Mouse (Mus musculus) gastrocnemius, postnatal 10 days (tissue): ENCODE data around the gene Gnb1. TPM values are rescaled to one million over a fixed set of nuclear protein-coding genes. Genes with fewer than 3 reads are reported as not detected.
"Not testable (repeated sequence)": the region's sequence is repeated elsewhere in the genome, so short reads cannot be mapped to it uniquely, and the experiment has no call there.

Experiments used
- DNase-seq: peaks from one replicate; pipeline ENCODE4 v3.0.0; 2021; ENCODE audit warnings: mixed read lengths
- total RNA-seq, 2 experiments: library from RNA; stranded (reverse); gene quantifications; 2 replicates each; pipeline ENCODE4 v1.2.3; 2021

Gene Gnb1
- total RNA-seq, 2 experiments from 2014 or later = 156 to 177 TPM

DNA sequence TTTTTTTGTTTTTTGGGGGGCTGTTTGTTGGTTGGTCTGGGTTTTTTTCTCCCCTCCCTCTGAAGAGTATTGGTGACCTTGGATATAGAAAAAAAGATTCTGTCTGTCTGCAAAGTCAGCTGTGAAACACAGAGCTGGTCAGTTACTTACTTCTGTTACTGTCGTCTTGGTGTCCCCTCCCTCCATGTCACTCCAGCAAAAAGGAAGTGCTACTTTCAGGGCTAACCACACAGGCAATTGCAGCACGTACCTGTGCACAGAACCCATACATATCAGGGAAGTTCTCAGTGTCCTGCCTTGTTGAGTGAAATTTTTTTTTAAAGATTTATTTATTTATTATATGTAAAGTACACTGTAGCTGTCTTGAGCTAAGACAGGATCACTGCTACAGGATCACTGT lies 59.3 kb downstream of the Gnb1 start:
- DNase-seq = no peak

DNA sequence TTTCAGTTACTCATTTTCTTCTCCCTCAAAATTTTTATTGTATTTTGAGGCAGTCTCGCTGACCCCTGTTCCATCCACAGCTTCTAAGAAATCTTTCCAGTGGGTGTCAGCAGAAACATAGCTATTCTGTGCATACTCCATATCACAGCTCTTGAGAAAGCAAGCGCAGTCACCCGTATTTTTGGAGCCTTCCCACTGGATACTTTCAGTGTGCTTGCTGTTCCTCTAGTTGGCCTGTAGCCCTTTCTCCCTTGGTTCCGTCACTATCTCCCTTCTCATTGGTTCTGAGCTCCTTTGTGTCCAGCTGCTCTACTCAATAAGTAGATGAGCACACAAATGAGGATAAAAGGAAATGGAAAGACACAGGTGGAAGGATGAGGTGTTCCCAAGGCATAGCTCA lies 59.9 kb downstream of the Gnb1 start:
- no peak for DNase-seq

DNA sequence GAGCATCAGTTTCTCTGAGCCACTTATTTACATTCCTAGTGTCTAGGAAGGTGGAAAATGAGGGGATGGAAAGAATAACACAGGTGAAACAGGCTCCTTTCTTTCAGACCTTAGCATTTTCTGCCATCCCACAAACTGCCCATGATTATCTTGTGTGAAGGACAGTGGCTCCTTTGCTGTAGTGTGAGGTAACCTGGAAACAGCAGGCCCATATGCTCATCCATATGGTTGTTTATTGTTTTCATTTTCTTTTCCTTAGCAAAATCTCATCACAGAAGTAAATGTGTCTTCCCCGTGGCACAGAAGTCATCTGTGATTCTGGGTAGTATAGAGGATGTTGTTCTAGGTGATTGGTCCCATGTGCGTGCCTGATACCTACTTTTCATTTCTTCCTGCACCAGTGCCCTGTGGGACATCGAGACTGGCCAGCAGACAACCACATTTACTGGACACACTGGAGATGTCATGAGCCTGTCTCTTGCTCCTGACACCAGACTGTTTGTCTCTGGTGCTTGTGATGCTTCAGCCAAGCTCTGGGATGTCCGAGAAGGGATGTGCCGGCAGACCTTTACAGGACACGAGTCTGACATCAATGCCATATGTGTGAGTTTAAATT lies 61.9 kb downstream of the Gnb1 start:
- DNase-seq = no peak

DNA sequence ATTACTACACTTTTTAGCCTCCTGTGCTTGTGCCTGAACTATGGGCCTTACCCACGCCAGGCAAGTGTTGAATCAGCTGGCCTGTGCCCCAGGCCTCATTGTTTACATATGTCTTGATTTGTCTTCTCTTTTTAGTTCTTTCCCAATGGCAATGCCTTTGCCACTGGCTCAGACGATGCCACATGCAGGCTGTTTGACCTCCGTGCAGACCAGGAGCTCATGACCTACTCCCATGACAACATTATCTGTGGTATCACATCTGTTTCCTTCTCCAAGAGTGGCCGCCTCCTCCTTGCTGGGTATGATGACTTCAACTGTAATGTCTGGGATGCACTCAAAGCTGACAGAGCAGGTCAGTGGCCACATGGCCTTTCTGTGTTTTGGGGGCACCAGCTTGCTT lies 63.7 kb downstream of the Gnb1 start:
- no peak for DNase-seq

DNA sequence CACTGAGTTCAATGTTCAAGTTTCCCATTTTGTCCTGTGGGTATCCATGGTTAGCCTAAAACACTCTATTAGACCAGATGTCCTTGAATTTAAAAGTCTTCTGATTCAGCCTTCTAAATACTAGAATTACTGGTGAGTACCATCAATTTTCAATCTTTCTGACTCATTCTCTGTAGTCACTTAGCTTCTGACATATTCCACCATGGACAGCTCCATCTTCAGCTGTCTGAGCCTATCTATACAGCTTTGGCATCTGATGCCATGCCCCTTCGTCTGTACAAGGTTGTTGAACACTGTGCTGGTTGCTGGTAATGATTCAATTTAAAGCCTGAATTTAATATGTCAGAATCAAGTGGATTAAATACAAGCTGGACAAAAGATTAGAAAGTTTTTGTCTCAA lies 64.3 kb downstream of the Gnb1 start:
- DNase-seq = no peak

DNA sequence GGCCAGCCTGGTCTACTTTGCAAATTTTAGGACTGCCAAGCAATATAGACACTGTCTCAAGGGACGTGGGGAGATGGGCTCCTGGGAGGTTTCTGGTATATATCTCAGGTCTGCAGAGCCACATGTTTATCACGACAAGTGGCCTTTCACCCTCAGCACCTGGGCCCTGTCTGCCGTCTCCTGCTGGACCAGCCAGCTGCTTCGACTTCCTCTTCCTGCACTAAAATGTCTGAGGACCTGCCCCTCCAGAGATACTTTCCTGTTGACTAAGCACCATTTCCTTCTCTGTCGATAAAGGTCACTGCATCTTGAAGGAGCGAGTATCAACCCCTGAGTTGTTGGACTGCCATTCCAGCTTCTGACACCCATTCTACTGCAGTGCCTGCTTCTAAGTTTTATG lies 68.3 kb downstream of the Gnb1 start:
- DNase-seq = no peak

DNA sequence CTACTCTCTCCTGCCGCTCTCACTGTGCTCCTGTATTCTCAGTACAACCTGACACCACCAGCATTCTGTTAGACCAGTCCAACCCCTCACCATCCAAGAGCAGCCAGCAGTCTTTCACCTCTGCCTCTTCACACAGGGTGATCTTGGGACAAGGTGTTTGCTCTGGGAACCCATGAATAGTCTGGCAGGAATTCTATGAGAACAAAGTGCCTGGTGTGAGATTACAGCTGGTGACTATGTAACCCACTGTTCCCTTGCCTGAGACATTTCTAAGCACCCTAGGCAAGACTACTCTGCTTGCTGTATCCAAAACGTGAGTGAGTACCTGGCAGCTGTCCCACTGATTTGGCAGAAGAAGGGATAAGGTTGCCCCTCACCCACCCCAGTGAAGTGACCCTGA lies 69.8 kb downstream of the Gnb1 start:
- no peak for DNase-seq

DNA sequence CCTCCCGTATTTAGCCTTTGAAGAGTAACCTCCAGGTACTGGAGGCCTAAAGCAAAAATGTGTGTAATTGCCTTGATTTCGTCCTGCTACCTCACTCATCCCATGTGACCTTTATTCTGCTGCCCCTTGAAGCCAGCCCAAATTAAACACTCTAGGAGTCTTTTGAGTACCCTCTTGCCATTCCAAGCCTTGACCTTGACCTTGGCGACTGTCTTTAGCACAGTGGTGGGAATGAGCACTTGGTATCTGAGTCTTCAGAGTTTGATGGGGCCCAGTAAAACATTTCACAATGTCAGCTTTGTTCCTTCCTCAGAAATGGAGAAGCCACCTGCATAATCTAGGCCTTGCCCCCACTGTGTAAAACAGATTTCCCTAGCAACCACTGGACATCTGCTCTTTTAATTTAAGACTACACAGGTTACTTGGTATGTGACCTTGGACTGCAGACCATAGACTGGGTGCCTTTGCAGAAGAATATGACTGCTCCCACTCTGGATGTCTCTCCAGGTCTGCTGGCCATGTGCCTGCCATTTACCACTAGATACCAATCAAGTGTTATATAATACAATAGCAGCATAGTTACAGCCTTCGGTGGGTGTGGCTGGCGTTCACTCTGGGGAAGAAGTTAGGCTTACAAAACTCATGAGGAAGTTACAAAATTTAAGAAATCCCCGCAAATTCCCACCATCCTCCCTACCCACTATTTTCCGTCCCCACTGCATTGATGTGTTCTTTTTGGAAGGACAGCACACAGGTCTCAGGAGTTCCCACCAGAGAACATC lies 70.7 kb downstream of the Gnb1 start, which contains the start of gene Nadk:
Nadk (plus strand) TSS at position 718 of the 782 bp plus-strand sequence.
- DNase-seq = peak; percentile 23

DNA sequence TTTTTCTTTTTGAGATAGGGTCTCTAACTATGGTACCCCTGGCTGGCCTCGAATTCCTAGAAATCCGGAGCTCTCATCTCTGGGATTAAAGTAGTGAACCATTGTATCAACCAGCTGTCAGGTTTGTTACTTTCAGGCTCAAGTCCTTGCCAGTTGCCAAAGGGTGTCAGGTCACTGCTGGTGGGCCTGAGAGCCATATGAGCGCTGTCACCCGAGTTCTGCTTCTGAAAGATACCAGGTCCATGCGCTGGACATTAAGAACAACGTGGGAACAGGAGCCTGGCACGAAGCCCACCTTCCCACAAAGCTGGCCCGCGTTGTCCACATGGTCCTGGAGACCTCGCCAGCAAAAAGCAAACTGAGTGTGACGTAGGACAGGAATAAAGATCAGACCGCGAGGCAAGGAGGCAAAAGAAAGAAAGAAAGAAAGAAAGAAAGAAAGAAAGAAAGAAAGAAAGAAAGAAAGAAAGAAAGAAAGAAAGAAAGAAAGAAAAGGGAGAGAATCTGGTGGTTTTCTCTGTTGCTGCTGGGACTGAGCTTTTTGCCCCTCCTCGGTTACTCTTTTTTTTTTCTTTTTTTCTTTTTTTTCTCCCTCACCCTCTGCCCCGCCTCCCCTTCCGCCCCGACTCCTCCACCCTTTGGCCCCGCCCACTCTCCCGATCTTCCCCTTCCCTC lies 71.7 kb downstream of the Gnb1 start:
- DNase-seq = peak; percentile 71

DNA sequence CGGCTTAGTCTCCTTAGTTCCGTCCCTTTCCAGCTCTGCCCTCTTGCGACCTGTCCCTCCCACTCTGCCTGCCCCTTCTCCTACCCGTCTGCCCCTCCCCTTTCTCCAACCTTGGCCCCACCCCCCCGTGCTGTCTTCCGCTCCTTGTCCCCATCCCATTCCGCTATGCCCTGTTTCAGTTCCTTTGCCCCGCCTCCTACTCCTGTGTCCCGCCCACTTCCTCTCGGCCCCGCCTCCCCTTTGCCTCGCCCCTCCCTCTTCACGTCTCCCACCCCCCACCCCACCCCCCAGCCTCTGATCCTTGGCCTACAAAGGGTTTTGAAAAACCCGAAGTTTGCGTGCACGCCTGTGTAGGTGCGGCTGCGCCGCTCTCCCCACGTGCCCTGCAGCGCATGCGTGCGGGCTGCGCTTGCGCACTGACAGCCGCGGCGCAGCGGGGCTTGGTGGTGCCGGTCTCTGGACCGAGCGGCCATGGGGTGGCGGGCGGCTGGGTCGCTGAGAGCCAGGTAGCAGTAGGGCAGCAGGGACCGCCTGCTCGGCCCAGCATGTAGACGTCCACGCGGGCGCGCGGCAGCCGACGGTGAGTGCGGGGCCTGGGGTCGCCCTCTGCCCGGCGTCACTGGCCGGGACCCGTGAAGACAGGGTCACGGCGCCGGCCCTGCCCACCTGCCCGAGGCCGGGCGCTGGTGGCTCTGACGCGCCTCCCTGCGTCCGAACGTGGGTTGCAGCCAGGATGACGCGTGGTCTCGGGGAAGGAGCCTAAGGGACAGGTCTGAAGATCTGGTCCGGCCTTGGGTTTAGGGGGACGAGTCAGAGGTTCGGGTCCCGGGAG lies 72.5 kb downstream of the Gnb1 start:
- peak; percentile 95 for DNase-seq

DNA sequence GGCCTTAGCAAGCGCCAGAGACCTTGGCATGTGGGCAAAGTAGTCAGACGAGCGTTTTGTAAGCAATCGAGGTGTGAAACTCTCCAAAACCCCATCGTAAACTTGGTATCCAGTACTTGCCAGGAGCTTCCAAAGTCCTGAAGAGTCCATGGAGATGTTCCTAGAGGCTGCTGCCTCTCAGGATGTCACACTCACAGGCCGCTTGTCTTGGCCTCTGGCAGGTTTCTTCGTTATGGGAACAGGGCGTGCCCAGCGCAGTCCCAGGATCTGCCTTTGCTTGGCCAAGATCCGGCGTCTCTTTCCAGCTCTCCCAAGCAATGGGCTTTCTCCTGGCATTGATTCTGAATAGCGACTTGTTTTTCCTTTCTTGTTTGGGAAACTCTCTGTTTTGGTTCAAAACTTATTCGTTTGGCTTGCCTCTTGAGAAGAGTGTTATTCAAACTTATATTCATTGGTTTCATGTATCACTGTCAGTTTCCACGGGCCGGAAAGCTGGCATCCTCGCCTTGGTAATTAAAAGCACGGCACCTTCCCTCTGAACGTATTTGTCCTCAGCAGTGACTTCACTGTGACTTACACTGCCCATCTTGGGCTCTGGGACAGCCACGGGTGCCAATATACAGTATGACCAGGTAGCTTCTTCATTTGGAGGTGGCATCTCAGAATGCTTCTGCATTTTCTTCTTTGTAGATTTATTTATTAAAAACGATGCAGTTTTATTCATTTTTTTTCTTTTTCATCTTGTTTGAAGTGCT lies 73.3 kb downstream of the Gnb1 start:
- DNase-seq = peak; percentile 40

DNA sequence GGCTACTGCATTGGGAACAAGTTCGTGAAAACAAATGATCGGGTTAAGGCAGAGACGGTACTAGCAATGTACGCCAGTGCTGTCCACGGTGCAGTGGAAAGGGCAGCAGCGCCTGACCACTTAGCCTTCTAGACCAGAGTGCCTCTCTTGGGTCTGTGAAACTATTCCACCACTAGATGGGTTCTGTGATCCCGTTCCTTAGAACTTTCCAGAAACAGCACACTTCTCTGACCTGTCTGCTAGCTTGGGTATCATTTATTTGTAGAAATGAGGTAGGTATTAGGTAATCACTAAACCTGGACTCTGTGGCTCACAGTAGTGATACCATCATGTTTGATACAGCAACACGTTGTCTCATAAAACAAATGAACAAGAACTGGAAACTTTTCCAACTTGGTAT lies 75.4 kb downstream of the Gnb1 start:
- DNase-seq = no peak

DNA sequence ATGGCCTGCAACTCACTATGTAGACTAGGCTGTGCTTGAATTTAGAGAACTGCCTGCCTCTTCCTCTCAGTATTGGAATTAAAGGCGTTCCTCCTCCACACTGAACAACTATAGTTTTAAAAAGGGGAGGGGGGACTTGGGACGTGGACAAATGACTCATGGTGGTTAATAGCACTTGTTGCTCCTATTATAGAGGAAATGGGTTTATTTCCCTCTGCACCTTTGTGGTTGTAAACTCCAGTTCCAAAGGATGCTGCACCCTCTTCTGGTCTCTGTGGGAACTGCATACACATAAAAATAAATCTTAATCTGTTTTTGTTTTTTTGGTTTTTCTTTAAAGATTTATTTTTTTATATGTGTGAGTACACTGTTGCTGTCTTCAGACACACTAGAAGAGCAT lies 77.0 kb downstream of the Gnb1 start:
- DNase-seq = no peak

DNA sequence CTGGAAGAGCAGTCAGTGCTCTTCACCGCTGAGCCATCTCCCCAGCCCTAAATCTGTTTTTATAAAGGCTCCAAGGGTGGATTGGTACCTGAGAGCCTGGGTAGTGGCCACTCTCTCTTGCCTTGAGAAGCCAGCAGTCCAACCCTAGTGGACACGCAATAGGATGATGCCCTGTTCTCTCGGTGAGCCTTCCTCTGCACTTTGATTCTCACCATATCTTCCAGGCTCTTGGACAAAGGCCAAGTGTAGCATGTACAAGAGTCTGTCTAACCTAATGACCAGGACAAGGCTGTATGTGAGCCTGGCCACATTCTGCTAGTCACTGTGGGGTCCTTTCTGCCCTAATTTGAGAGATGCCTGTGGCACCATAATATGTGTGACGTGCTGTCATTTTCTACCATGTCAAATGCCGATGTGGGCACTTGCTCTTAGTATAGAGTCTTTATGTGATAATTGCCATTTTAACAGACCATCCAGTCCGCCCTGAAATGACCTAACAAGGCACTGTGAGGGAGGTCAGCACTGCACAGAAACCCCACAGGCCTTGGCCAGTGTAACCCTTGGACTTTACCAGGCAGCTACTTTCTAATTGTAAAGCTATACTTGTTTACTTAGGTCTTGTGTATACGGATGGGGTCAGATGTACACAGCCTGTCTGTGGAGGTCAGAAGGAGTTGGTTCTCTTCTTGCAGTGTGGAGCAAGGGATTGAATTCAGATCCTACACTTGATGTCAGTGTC lies 77.6 kb downstream of the Gnb1 start:
- no peak for DNase-seq

DNA sequence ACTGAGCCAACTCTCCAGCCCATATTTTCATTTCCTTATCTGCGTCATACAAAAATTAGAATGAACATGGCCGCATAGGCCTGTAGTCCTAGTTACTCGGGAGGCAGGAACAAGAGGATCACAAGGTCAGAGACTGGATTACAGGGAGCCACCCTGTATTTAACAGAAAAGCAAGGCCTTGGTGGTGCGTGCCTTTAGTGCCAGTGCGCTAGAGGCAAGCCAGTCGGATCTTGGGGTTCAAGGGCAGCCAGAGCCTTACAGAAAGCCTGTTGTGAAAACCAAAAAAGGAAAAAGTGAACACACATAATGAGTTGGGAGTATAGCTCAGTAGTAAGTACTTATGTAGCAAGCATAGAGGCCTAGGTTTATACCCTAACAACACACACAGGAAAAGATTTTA lies 78.7 kb downstream of the Gnb1 start:
- no peak for DNase-seq

DNA sequence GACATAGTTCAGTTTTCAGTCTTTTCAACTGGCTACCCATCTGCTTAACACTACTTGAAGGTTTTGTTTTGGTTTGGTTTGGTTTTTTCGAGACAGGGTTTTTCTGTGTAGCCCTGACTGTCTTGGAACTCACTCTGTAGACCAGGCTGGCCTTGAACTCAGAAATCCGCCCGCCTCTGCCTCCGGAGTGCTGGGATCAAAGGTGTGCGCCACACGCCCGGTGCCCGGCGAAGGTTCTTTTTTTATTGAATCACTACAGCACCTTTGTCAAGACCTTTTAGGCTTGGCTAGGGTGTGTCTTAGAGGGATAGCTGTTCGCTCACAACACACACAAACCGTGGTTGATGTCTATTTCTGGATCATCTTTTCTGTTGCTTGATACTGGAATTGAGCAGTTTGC lies 79.2 kb downstream of the Gnb1 start:
- not testable (repeated sequence) for DNase-seq

DNA sequence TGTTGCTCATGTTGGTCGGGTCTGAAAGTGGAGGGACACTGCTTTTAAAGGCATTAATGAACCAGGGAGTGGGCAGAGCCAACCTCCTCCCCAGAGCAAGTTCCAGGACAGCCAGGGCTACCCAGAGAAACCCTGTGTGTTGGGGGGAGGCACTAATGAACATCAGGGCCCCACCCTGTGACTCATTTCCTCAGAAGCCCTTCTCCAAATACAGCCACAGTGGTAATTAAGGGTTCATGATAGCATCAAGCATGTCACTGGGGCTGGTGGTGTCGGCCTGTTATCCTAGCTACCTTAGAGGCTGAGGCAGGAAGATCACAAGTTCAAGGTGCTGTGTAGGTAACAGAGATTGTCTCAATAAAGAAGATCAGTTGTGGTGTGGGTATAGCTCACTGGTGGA lies 80.3 kb downstream of the Gnb1 start:
- DNase-seq = no peak

DNA sequence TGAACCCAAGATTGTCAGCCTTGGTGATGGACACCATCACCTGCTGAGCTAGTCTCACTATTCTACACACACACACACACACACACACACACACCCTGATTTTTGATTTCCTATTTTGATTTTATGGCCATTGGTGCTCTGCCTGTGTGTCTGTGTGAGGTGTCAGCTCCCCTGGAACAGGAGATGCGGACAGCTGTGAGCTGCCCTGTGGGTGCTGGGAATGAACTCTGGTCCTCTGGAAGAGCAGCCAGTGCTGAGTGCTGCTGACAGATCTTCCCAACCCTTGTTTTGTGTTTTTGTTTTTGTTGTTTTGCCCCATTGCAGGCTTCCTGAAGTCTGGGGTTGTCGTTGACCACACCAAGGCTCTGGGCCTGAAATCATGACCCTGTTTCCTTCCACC lies 82.0 kb downstream of the Gnb1 start:
- DNase-seq = no peak

DNA sequence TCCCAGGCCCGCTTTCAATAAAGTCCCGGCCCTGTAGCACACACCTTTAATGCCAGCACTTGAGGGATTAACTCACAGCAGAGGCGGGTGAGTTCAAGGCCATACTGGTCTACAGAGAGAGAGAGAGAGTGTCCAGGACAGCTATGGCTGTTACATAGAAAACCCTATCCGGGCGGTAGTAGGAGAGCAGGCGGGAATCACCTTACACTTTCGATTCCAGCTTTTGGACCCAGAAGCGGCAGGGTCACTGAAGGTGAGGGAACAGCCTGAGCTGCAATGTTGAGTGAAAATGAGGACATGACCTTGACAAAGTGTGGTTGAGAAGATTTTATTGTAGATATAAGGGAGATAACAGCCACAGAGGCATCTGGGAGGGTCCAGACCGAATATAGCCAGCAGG lies 82.7 kb downstream of the Gnb1 start:
- DNase-seq = no peak

DNA sequence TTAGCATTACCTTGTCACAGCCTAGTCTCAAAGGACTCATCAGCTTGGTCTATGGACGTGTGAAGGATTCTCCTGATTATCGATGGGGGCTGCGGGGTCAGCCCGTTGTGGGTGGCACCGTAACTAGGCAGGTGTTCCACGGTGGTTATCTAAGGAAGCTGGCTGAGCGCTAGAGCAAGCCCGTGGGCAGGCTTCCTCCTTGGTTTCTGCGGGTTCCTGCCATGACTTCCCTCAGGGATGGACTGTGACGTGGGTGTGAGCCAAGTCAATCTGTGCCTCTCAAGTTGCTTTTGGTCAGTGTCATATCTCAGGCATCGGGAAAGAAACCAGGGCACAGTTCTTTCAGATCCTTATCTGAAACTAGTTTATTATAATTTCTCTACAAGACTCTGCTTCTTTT lies 83.8 kb downstream of the Gnb1 start:
- DNase-seq = no peak

DNA sequence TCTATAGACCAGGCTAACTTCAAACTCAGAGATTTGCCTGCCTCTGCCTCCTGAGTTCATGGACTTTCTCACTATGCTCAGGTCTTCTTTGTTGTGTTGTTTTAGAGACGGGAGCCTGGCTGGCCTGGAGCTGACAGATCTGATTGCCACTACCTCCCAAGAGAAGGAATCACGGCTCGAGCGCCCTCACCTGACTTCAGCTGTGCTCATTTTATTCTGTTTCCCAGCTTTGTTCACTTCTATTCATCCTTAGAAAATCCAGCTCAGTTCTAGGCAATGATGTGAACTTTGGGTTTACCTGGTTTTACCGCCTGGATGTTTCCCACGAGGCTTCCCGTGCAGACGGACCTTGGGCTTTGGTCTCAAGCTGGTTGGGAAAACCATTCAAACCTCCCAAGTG lies 84.4 kb downstream of the Gnb1 start:
- no peak for DNase-seq
